Mouse (Mus musculus) lung, postnatal 0 days (tissue): Measurements from ENCODE around the gene Mettl1.

ENCODE experiments used
- CTCF ChIP-seq: IDR thresholded peaks from 2 replicates; pipeline ENCODE4 v1.5.1; 2016; ENCODE audit warnings: antibody characterized with exemption, mild to moderate bottlenecking
- EP300 ChIP-seq: IDR thresholded peaks from 2 replicates; pipeline ENCODE4 v1.6.1; 2016; ENCODE audit warnings: antibody characterized with exemption, mild to moderate bottlenecking, control low read depth

GRCm38 (mm10) chr10:127055406-127055805 lies 14.2 kb downstream of the Mettl1 start:
- TF ChIP-seq EP300 (no peak), CTCF (no peak)
